14 mouse cellular contexts compared by ENCODE assay signal in the genomic region with DNA sequence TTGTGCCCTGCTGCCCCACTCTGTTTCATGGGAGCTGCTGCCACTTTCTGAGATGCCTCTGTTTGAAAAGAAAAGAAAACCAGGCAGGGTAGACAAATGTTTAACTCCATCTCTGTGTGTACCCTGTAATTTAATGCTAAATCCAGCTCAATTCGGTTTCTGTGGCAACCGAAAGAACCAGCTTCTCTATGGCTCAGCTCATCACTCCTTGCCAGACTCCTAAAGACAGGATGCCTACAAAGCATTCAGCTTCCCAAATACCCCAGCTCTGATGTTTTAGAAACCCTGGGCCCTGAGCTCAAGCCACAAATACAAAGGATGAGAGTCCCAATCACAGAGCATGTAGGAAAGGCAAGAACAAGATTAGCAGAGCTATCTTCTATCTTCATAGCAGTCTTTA.
DNase-seq lines count a peak whose midpoint lies in the region; ATAC-seq lines count a peak whose summit lies in the region.
"Had no signal": no experiment of that assay in that cellular context is flagged by ENCODE, and none has a peak within 500 bp of the region (broad histone marks: within the 10 kb centered on the region; RNA-seq: fewer than 3 reads in every experiment).

No protein-coding gene starts in this region.

- WGBS in heart, embryonic 10.5 days: 80% methylated on average over 2 of the region's 2 CpGs
- 71% methylated on average over 2 of the region's 2 CpGs for WGBS in midbrain, embryonic 11.5 days

- no peak for DNase-seq in heart, embryonic 10.5 days (ENCODE audit: low spot score)
- no peak for DNase-seq in heart, postnatal 14 days
- DNase-seq in right cerebral cortex, postnatal 10 days (ENCODE audit: low spot score in 2 of 2): peak; percentile 45 to 80
- no peak for DNase-seq in right cerebral cortex, postnatal 25 days
- DNase-seq in midbrain, embryonic 11.5 days (ENCODE audit: low spot score, missing footprints): peak; percentile 70
- no peak for DNase-seq in urinary bladder, postnatal 10 days (ENCODE audit: low spot score)
- DNase-seq: cerebellum, postnatal 25 days; gastrocnemius, postnatal 25 days; liver had no signal

- H3K4me1 ChIP-seq in heart, embryonic 10.5 days: peaks cover 53% of the 10 kb centered on the region
- peaks cover 10% of the 10 kb centered on the region for H3K4me1 ChIP-seq in midbrain, embryonic 11.5 days (ENCODE audit: control insufficient read depth, insufficient read depth, low read length)

- no peak overlapping the region for H3K9ac ChIP-seq in midbrain, embryonic 11.5 days (ENCODE audit: low read length)
- H3K9ac ChIP-seq: heart, embryonic 13.5 days; midbrain, embryonic 12.5 days had no signal

- H3K36me3 ChIP-seq in heart, embryonic 10.5 days: no peaks in the 10 kb centered on the region
- no peaks in the 10 kb centered on the region for H3K36me3 ChIP-seq in midbrain, embryonic 11.5 days (ENCODE audit: control insufficient read depth, insufficient read depth, low read length)
- H3K36me3 ChIP-seq: heart, embryonic 13.5 days; midbrain, embryonic 12.5 days had no signal

- no peaks in the 10 kb centered on the region for H3K9me3 ChIP-seq in heart, embryonic 10.5 days
- H3K9me3 ChIP-seq in midbrain, embryonic 11.5 days (ENCODE audit: control insufficient read depth, low read length): no peaks in the 10 kb centered on the region
- H3K9me3 ChIP-seq: midbrain, embryonic 12.5 days had no signal

- no peaks in the 10 kb centered on the region for H3K27me3 ChIP-seq in heart, embryonic 10.5 days (ENCODE audit: insufficient read depth, poor library complexity, severe bottlenecking)
- H3K27me3 ChIP-seq in midbrain, embryonic 11.5 days (ENCODE audit: control insufficient read depth, insufficient read depth, low read length): no peaks in the 10 kb centered on the region
- H3K27me3 ChIP-seq: heart, embryonic 13.5 days; midbrain, embryonic 12.5 days had no signal

- intact Hi-C loops in heart, postnatal 14 days (cut with DNase I): no loop called here

- ATAC-seq in midbrain, embryonic 11.5 days (ENCODE audit: low FRiP score): peak; percentile 30; the same call in 1 of the 2 replicates
- ATAC-seq in megakaryocyte-erythroid progenitor cell, adult 5-6 weeks (replicated peaks; ENCODE audit: low FRiP score, low TSS enrichment, poor library complexity, severe bottlenecking): no peak
- no peak for ATAC-seq in cerebellum, adult (ENCODE audit: insufficient number of reproducible peaks, low FRiP score, low TSS enrichment)
- ATAC-seq: intestine, postnatal 0 days had no signal

- H3K27ac ChIP-seq in heart, embryonic 10.5 days: peak overlapping the region; percentile 67; the same call in 1 of the 2 replicates
- H3K27ac ChIP-seq in midbrain, embryonic 11.5 days (ENCODE audit: low read depth, low read length): no peak overlapping the region; the same call in 1 of the 2 replicates
- H3K27ac ChIP-seq: heart, embryonic 13.5 days; midbrain, embryonic 12.5 days had no signal

- no peak overlapping the region for H3K4me3 ChIP-seq in heart, embryonic 10.5 days
- no peak overlapping the region for H3K4me3 ChIP-seq in midbrain, embryonic 11.5 days (ENCODE audit: low read depth, low read length)
- H3K4me3 ChIP-seq: heart, embryonic 13.5 days; midbrain, embryonic 12.5 days had no signal

- no peak overlapping the region for H3K4me2 ChIP-seq in midbrain, embryonic 11.5 days
- H3K4me2 ChIP-seq: heart, embryonic 13.5 days; midbrain, embryonic 12.5 days had no signal

Comparison
In these comparisons a context has a peak if more than half of its experiments do, and no peak if none do; other contexts are left out.
1. DNase-seq: peak in right cerebral cortex, postnatal 10 days (2 of 2) and midbrain, embryonic 11.5 days (single experiment); none in heart, embryonic 10.5 days (single experiment), heart, postnatal 14 days (0 of 2), right cerebral cortex, postnatal 25 days (single experiment) and urinary bladder, postnatal 10 days (single experiment).